Mouse (Mus musculus): ENCODE data around the gene Osbpl6. TPM values are rescaled to one million over a fixed set of nuclear protein-coding genes. Genes with fewer than 3 reads are reported as not detected.

Osbpl6 gene
- polyA plus RNA-seq, 1 experiment, result 64.5 TPM

- Histone ChIP-seq H3K4me3 (replicated peaks; ENCODE audit: extremely low read depth, low read depth, low read length) (peak overlapping the region; percentile 81), H3K4me1 (ENCODE audit: control insufficient read depth, insufficient read depth, low read length) (peaks cover 4% of the 10 kb centered on the region; the same call in 1 of the 2 replicates)
- WGBS, result 3% methylated on average over 32 of the region's 32 CpGs
- DNase-seq, result no peak
- TF ChIP-seq POLR2A (IDR thresholded peaks at IDR 0.05; ENCODE audit: borderline replicate concordance, extremely low read depth, low read depth, low read length) (no peak), CTCF (IDR thresholded peaks at IDR 0.05; ENCODE audit: insufficient read depth, low read length) (no peak)
Observed at GRCm38 (mm10) chr2:76647441-76647869, 241.1 kb downstream of the Osbpl6 start.

DNA sequence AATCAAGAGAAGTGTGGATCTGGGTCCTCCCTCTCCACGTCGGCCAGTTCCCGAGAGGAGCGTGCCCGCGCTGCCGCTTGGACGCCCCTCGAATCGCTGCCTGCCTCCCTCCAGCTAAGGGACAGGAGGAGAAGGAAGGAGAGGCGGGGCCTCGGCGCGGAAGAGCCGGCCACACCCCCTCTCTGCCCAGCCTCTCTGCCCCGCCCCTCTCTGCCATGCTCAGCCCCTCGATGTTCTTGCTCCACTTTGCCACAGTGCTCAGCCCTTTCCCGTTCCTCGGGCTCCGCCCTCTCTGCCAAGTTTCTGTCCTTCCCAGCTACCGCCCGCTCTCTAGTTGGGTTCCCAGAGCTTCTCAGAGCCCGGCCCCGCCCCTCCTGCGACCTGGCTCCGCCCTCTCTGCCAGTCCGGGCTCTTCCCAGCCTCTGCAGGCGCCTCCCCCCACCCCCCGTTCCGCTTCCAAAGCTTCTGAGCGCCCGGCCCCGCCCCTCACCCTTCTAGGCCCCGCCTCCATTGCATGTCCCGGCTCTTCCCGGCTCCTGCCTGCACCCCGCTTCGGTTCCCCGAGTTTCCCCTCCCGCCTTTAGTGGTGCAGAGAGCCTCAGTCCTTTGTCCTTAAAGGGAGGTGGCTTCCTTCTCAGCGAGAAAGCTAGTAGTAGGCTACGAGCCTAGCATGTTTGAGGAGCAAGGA is 241.7 kb downstream of the Osbpl6 start, which contains the start of the genes Prkra and Pjvk:
TSS of gene Prkra (minus strand) at position 133 of the 688 bp plus-strand sequence.
TSS of gene Pjvk (plus strand) at position 594 of the 688 bp plus-strand sequence.
- under 1% methylated on average over 41 of the region's 42 CpGs for WGBS
- Histone ChIP-seq H3K4me1 (ENCODE audit: control insufficient read depth, insufficient read depth, low read length) (peaks cover 4% of the 10 kb centered on the region; the same call in 1 of the 2 replicates), H3K4me3 (replicated peaks; ENCODE audit: extremely low read depth, low read depth, low read length) (peak within 1 kb of the TSS; percentile 81)
- DNase-seq, result peak; percentile 98
- TF ChIP-seq POLR2A (IDR thresholded peaks at IDR 0.05; ENCODE audit: borderline replicate concordance, extremely low read depth, low read depth, low read length) (peak; percentile 73; the same call in 1 of the 2 replicates), CTCF (IDR thresholded peaks at IDR 0.05; ENCODE audit: insufficient read depth, low read length) (no peak)

DNA sequence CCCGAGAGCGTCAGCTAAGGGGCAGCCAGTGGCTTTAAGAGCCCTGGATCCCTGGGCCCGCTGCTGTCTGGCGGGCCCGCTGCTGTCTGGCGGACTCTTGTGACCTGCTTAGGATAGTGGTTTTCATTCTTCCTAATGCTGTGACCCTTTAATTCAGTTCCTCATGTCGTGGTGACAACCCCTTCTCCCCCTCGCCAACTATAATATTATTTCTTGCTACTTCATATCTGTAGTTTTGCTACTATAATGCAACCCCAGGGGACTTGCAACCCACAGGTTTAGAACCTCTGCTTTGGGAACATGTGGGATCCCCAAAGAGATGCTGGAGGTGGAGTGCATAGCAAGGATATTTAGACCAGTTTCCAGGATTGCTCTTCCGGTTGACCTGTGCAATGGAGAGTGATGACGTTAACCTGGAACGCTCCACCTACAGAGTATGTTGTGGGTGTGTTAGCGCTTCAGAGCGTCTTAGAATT is 242.4 kb downstream of the Osbpl6 start:
- no peak for TF ChIP-seq CTCF (IDR thresholded peaks at IDR 0.05; ENCODE audit: insufficient read depth, low read length)
- no peak for TF ChIP-seq POLR2A (IDR thresholded peaks at IDR 0.05; ENCODE audit: borderline replicate concordance, extremely low read depth, low read depth, low read length)
- 31% methylated on average over 13 of the region's 13 CpGs for WGBS
- no peak for DNase-seq

More for the DNA sequence above, 242.4 kb downstream of the Osbpl6 start:
- Histone ChIP-seq H3K4me3 (replicated peaks; ENCODE audit: extremely low read depth, low read depth, low read length) (peak overlapping the region; percentile 59), H3K4me1 (ENCODE audit: control insufficient read depth, insufficient read depth, low read length) (peaks cover 4% of the 10 kb centered on the region; the same call in 1 of the 2 replicates)

Other genes starting within 250 kb of the Osbpl6 start
- gene Pde11a, start 67.7 kb upstream of the Osbpl6 start, polyA plus RNA-seq (2012; rRNA removed), result 0.25 TPM in 1 of 2 replicates, not detected in the other
- gene Cyct, start 46.1 kb upstream of the Osbpl6 start, polyA plus RNA-seq (2012; rRNA removed), result not detected in 2 replicates
- gene Rbm45, start 36.5 kb upstream of the Osbpl6 start, polyA plus RNA-seq (2012; rRNA removed), result 9.5 and 12.0 TPM in 2 replicates
- gene Prkra, start 241.5 kb downstream of the Osbpl6 start, polyA plus RNA-seq (2012; rRNA removed), result 11.2 and 11.6 TPM in 2 replicates
- not detected in 2 replicates for gene Pjvk, start 242.0 kb downstream of the Osbpl6 start, polyA plus RNA-seq (2012; rRNA removed)